Mouse (Mus musculus) heart, embryonic 13.5 days (tissue): Measurements from ENCODE around the gene Acot6. TPM values are rescaled to one million over a fixed set of nuclear protein-coding genes. Genes with fewer than 3 reads are reported as not detected.

Source experiments
- ATAC-seq: fragments of 200-750 bp; cut with Nextera tagmentation; 2 replicates; pipeline ENCODE4 v1.8.0; 2017; ENCODE audit warnings: moderate TSS enrichment; ENCODE audit not compliant: insufficient number of reproducible peaks, low FRiP score, low TSS enrichment; ENCODE audit errors: extremely low read depth
- H3K27ac ChIP-seq: fragments of 300-500 bp; sonication (generic); replicated peaks from 2 replicates; pipeline ENCODE4 v1.5.1; 2015; ENCODE audit warnings: moderate library complexity, mild to moderate bottlenecking, inconsistent platforms
- H3K27me3 ChIP-seq: fragments of 300-500 bp; sonication (generic); replicated peaks from 2 replicates; pipeline ENCODE4 v1.6.1; 2015; ENCODE audit warnings: mild to moderate bottlenecking, inconsistent platforms
- H3K36me3 ChIP-seq: fragments of 300-500 bp; sonication (generic); 2 replicates; pipeline ENCODE4 v1.6.1; 2015; ENCODE audit warnings: mild to moderate bottlenecking, inconsistent platforms
- H3K4me1 ChIP-seq: fragments of 300-500 bp; sonication (generic); 2 replicates; pipeline ENCODE4 v1.6.1; 2015; ENCODE audit warnings: inconsistent platforms
- H3K4me2 ChIP-seq: fragments of 300-500 bp; sonication (generic); 2 replicates; pipeline ENCODE4 v1.6.1; 2015; ENCODE audit warnings: inconsistent platforms, mild to moderate bottlenecking, moderate library complexity
- H3K4me3 ChIP-seq: fragments of 300-500 bp; sonication (generic); 2 replicates; pipeline ENCODE4 v1.5.1; 2015; ENCODE audit warnings: moderate library complexity, mild to moderate bottlenecking, inconsistent platforms
- H3K9ac ChIP-seq: fragments of 300-500 bp; sonication (generic); 2 replicates; pipeline ENCODE4 v1.6.1; 2015; ENCODE audit warnings: inconsistent platforms, mild to moderate bottlenecking, moderate library complexity
- H3K9me3 ChIP-seq: fragments of 300-500 bp; sonication (generic); 2 replicates; pipeline ENCODE4 v1.6.1; 2016; ENCODE audit warnings: inconsistent platforms
- WGBS: fragments of 180-500 bp; shearing (Covaris S2); methylation state at CpG from one replicate; pipeline ENCODE4 v1.1.7; 2015; ENCODE audit warnings: mixed read lengths; 5-methylcytosine and 5-hydroxymethylcytosine counted together
- polyA plus RNA-seq: library from polyadenylated mRNA; unstranded; fragments of >200 nt; fragmentation: Nextera tagmentation; extraction: Ambion mirVana; gene quantifications from 2 replicates; pipeline ENCODE4 v1.2.1, GENCODE M21; 2015

Gene Acot6
- polyA plus RNA-seq, 1 experiment from 2014 or later = 0.71 TPM

- 74% methylated on average over 3 of the region's 3 CpGs for WGBS
- no peaks in the 10 kb centered on the region for H3K27me3 ChIP-seq
These were observed 6.6 kb downstream of the Acot6 start for GRCm38 (mm10) chr12:84107012-84107411.

GRCm38 (mm10) chr12:84107692-84108091 is 7.2 kb downstream of the Acot6 start:
- no peaks in the 10 kb centered on the region for H3K27me3 ChIP-seq
- no peak for ATAC-seq
- H3K27ac ChIP-seq = no peak overlapping the region
- H3K9ac ChIP-seq = no peak overlapping the region
- no peaks in the 10 kb centered on the region for H3K36me3 ChIP-seq
- no peaks in the 10 kb centered on the region for H3K9me3 ChIP-seq
- 48% methylated on average over 1 of the region's 1 CpGs for WGBS
- no peak overlapping the region for H3K4me3 ChIP-seq
- no peaks in the 10 kb centered on the region for H3K4me1 ChIP-seq
- H3K4me2 ChIP-seq = no peak overlapping the region

More at GRCm38 (mm10) chr12:84107012-84107411, 6.6 kb downstream of the Acot6 start:
- Histone ChIP-seq H3K36me3 (no peaks in the 10 kb centered on the region), H3K4me3 (no peak overlapping the region), H3K9me3 (no peaks in the 10 kb centered on the region), H3K9ac (no peak overlapping the region), H3K4me2 (no peak overlapping the region), H3K4me1 (no peaks in the 10 kb centered on the region), H3K27ac (no peak overlapping the region)
- no peak for ATAC-seq

- no peak overlapping the region for H3K4me3 ChIP-seq
- H3K4me2 ChIP-seq = no peak overlapping the region
- H3K9ac ChIP-seq = no peak overlapping the region
- H3K9me3 ChIP-seq = no peaks in the 10 kb centered on the region
- WGBS = 78% methylated on average over 1 of the region's 1 CpGs
- H3K27ac ChIP-seq = no peak overlapping the region
- no peaks in the 10 kb centered on the region for H3K27me3 ChIP-seq
- H3K36me3 ChIP-seq = no peaks in the 10 kb centered on the region
- H3K4me1 ChIP-seq = peaks cover 4% of the 10 kb centered on the region
- no peak for ATAC-seq
These were observed 9.5 kb downstream of the Acot6 start for GRCm38 (mm10) chr12:84109924-84110323.

GRCm38 (mm10) chr12:84110814-84111213 is 10.4 kb downstream of the Acot6 start:
- Histone ChIP-seq H3K4me2 (no peak overlapping the region), H3K4me3 (no peak overlapping the region), H3K9me3 (no peaks in the 10 kb centered on the region), H3K27ac (no peak overlapping the region), H3K27me3 (no peaks in the 10 kb centered on the region), H3K4me1 (peaks cover 8% of the 10 kb centered on the region), H3K9ac (no peak overlapping the region), H3K36me3 (no peaks in the 10 kb centered on the region)
- ATAC-seq = no peak
- WGBS = 84% methylated on average over 4 of the region's 4 CpGs

GRCm38 (mm10) chr12:84113676-84114075 is 13.2 kb downstream of the Acot6 start:
- Histone ChIP-seq H3K4me1 (peaks cover 8% of the 10 kb centered on the region), H3K27me3 (no peaks in the 10 kb centered on the region), H3K4me2 (peak overlapping the region; percentile 84), H3K4me3 (peak overlapping the region; percentile 86), H3K9ac (0 out of 2 replicates have a peak overlapping the region, but pooled peaks have one; percentile 45), H3K27ac (no peak overlapping the region), H3K9me3 (no peaks in the 10 kb centered on the region), H3K36me3 (no peaks in the 10 kb centered on the region)
- WGBS = 48% methylated on average over 6 of the region's 6 CpGs
- no peak for ATAC-seq

- Histone ChIP-seq H3K4me2 (peak within 1 kb of the TSS; percentile 84), H3K9ac (peak within 1 kb of the TSS; percentile 89), H3K27me3 (no peaks in the 10 kb centered on the region), H3K4me1 (peaks cover 8% of the 10 kb centered on the region), H3K4me3 (peak within 1 kb of the TSS; percentile 86), H3K36me3 (no peaks in the 10 kb centered on the region), H3K9me3 (no peaks in the 10 kb centered on the region), H3K27ac (peak within 1 kb of the TSS; percentile 54)
- peak; percentile 76; the same call in 1 of the 2 replicates for ATAC-seq
- WGBS = 2% methylated on average over 31 of the region's 35 CpGs
These were observed 13.9 kb downstream of the Acot6 start, which contains the start of gene Dnal1 for GRCm38 (mm10) chr12:84114153-84114994. Gene Dnal1 (plus strand): TSS chr12:84114366.

GRCm38 (mm10) chr12:84119584-84119983 is 19.1 kb downstream of the Acot6 start:
- WGBS = 82% methylated on average over 5 of the region's 5 CpGs
- Histone ChIP-seq H3K9me3 (no peaks in the 10 kb centered on the region), H3K4me2 (no peak overlapping the region), H3K36me3 (0 out of 2 replicates have a peak, but pooled peaks cover 4% of the 10 kb centered on the region), H3K9ac (no peak overlapping the region), H3K27me3 (no peaks in the 10 kb centered on the region), H3K4me3 (no peak overlapping the region), H3K27ac (no peak overlapping the region), H3K4me1 (peaks cover 8% of the 10 kb centered on the region)
- ATAC-seq = no peak

GRCm38 (mm10) chr12:84125892-84126291 is 25.4 kb downstream of the Acot6 start:
- Histone ChIP-seq H3K4me1 (no peaks in the 10 kb centered on the region), H3K27me3 (no peaks in the 10 kb centered on the region), H3K36me3 (peaks cover 26% of the 10 kb centered on the region), H3K27ac (no peak overlapping the region), H3K9me3 (no peaks in the 10 kb centered on the region), H3K4me2 (no peak overlapping the region), H3K9ac (no peak overlapping the region), H3K4me3 (no peak overlapping the region)
- ATAC-seq = no peak
- 72% methylated on average over 12 of the region's 12 CpGs for WGBS

- Histone ChIP-seq H3K9ac (no peak overlapping the region), H3K36me3 (peaks cover 31% of the 10 kb centered on the region), H3K4me1 (no peaks in the 10 kb centered on the region), H3K4me2 (no peak overlapping the region), H3K27ac (no peak overlapping the region), H3K9me3 (no peaks in the 10 kb centered on the region), H3K4me3 (no peak overlapping the region), H3K27me3 (no peaks in the 10 kb centered on the region)
- ATAC-seq = no peak
- WGBS = 69% methylated on average over 2 of the region's 2 CpGs
These were observed 26.4 kb downstream of the Acot6 start for GRCm38 (mm10) chr12:84126899-84127298.

GRCm38 (mm10) chr12:84128576-84128975 is 28.1 kb downstream of the Acot6 start:
- 79% methylated on average over 6 of the region's 6 CpGs for WGBS
- H3K27ac ChIP-seq = no peak overlapping the region
- no peak for ATAC-seq

GRCm38 (mm10) chr12:84129931-84130330 is 29.5 kb downstream of the Acot6 start:
- H3K36me3 ChIP-seq = peaks cover 32% of the 10 kb centered on the region
- no peaks in the 10 kb centered on the region for H3K27me3 ChIP-seq
- no peak overlapping the region for H3K9ac ChIP-seq
- no peaks in the 10 kb centered on the region for H3K4me1 ChIP-seq
- no peak overlapping the region for H3K27ac ChIP-seq
- ATAC-seq = no peak
- no peak overlapping the region for H3K4me3 ChIP-seq
- no peak overlapping the region for H3K4me2 ChIP-seq
- WGBS = 86% methylated on average over 8 of the region's 8 CpGs
- H3K9me3 ChIP-seq = no peaks in the 10 kb centered on the region

More at GRCm38 (mm10) chr12:84128576-84128975, 28.1 kb downstream of the Acot6 start:
- Histone ChIP-seq H3K9me3 (no peaks in the 10 kb centered on the region), H3K4me2 (no peak overlapping the region), H3K4me3 (no peak overlapping the region), H3K4me1 (no peaks in the 10 kb centered on the region), H3K36me3 (peaks cover 34% of the 10 kb centered on the region), H3K27me3 (no peaks in the 10 kb centered on the region), H3K9ac (no peak overlapping the region)

GRCm38 (mm10) chr12:84132265-84132664 is 31.8 kb downstream of the Acot6 start:
- WGBS = 67% methylated on average over 3 of the region's 3 CpGs
- Histone ChIP-seq H3K27me3 (no peaks in the 10 kb centered on the region), H3K9ac (no peak overlapping the region), H3K27ac (no peak overlapping the region), H3K4me3 (no peak overlapping the region), H3K36me3 (peaks cover 50% of the 10 kb centered on the region), H3K4me2 (no peak overlapping the region), H3K4me1 (no peaks in the 10 kb centered on the region), H3K9me3 (no peaks in the 10 kb centered on the region)
- no peak for ATAC-seq
